Mouse (Mus musculus) lung, embryonic 16.5 days (tissue): Measurements from ENCODE around the gene Nfx1. TPM values are rescaled to one million over a fixed set of nuclear protein-coding genes. Genes with fewer than 3 reads are reported as not detected.
A peak's percentile ranks its signal among the peaks of the same experiment; 100 is the strongest.

ENCODE experiments used
- ATAC-seq: fragments of 200-750 bp; cut with Nextera tagmentation; 2 replicates; pipeline ENCODE4 v1.8.0; 2017; ENCODE audit warnings: low read depth, mild to moderate bottlenecking, moderate library complexity
- H3K27ac ChIP-seq: fragments of 300-500 bp; sonication (generic); 2 replicates; pipeline ENCODE4 v1.5.1; 2014; ENCODE audit warnings: mild to moderate bottlenecking, control low read depth, low read length
- H3K27me3 ChIP-seq: fragments of 300-500 bp; sonication (generic); 2 replicates; pipeline ENCODE4 v1.6.1; 2014; ENCODE audit warnings: low read depth, low read length, mixed read lengths; ENCODE audit not compliant: control insufficient read depth, insufficient read depth
- H3K36me3 ChIP-seq: fragments of 300-500 bp; sonication (generic); 2 replicates; pipeline ENCODE4 v1.6.1; 2014; ENCODE audit warnings: low read length; ENCODE audit not compliant: control insufficient read depth, insufficient read depth
- H3K4me1 ChIP-seq: fragments of 300-500 bp; sonication (generic); replicated peaks from 2 replicates; pipeline ENCODE4 v1.6.1; 2014; ENCODE audit warnings: low read length, mixed read lengths; ENCODE audit not compliant: control insufficient read depth, insufficient read depth
- H3K4me2 ChIP-seq: fragments of 300-500 bp; sonication (generic); 2 replicates; pipeline ENCODE4 v1.6.1; 2014; ENCODE audit warnings: low read depth, low read length, control low read depth
- H3K4me3 ChIP-seq: fragments of 300-500 bp; sonication (generic); 2 replicates; pipeline ENCODE4 v1.5.1; 2014; ENCODE audit warnings: mild to moderate bottlenecking, low read length, control low read depth
- H3K9ac ChIP-seq: fragments of 300-500 bp; sonication (generic); 2 replicates; pipeline ENCODE4 v1.6.1; 2014; ENCODE audit warnings: low read length, control low read depth
- H3K9me3 ChIP-seq: fragments of 300-500 bp; sonication (generic); 2 replicates; pipeline ENCODE4 v1.6.1; 2016; ENCODE audit warnings: low read length; ENCODE audit not compliant: control insufficient read depth
- WGBS: fragments of 180-500 bp; shearing (Covaris S2); extraction: QIAGEN DNeasy Blood & Tissue Kit; methylation state at CpG from one replicate; pipeline ENCODE4 v1.1.7; 2014; 5-methylcytosine and 5-hydroxymethylcytosine counted together
- microRNA-seq: library from miRNA; unstranded; fragments of <30 nt; microRNA quantifications from one replicate; pipeline ENCODE4, GENCODE M21; 2016
- polyA plus RNA-seq: library from polyadenylated mRNA; unstranded; fragments of >200 nt; fragmentation: Nextera tagmentation; extraction: Ambion mirVana; gene quantifications from 2 replicates; pipeline ENCODE4 v1.2.1, GENCODE M21; 2015

Gene Nfx1
- polyA plus RNA-seq, 1 experiment from 2014 or later, result 91.7 TPM

GRCm38 (mm10) chr4:41063894-41064673 lies 93.4 kb downstream of the Nfx1 start:
- no peaks in the 10 kb centered on the region for H3K4me1 ChIP-seq
- peak overlapping the region; percentile 24; the same call in 1 of the 2 replicates for H3K4me2 ChIP-seq
- no peak for ATAC-seq
- H3K9ac ChIP-seq, result no peak overlapping the region
- H3K9me3 ChIP-seq, result no peaks in the 10 kb centered on the region
- WGBS, result 12% methylated on average over 16 of the region's 16 CpGs
- H3K36me3 ChIP-seq, result no peaks in the 10 kb centered on the region
- H3K27me3 ChIP-seq, result no peaks in the 10 kb centered on the region; the same call in 1 of the 2 replicates
- H3K4me3 ChIP-seq, result peak overlapping the region; percentile 13
- no peak overlapping the region for H3K27ac ChIP-seq

DNA sequence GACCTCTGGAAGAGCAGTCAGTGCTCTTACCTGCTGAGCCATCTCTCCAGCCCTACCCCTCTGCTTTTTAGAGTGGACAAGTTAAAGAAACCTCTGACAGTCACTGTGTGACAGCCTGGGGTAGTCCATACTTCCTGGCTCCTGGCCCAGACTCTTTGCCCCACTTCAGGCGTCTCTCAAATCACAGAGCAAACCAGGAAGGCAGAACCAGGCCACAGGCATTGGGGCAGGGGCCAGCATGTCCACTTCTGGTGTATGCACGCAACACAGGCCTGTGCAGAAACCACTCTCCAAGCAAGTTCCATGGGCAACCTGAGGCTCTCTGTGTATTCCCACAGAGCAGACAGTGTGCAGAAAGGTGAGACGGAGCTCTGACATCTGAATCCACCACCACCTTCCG lies 94.5 kb downstream of the Nfx1 start:
- H3K27ac ChIP-seq, result no peak overlapping the region
- no peak overlapping the region for H3K4me2 ChIP-seq
- 67% methylated on average over 4 of the region's 4 CpGs for WGBS
- no peaks in the 10 kb centered on the region for H3K4me1 ChIP-seq
- no peaks in the 10 kb centered on the region; the same call in 1 of the 2 replicates for H3K27me3 ChIP-seq
- no peaks in the 10 kb centered on the region for H3K9me3 ChIP-seq
- no peak overlapping the region for H3K4me3 ChIP-seq
- no peak overlapping the region for H3K9ac ChIP-seq
- no peaks in the 10 kb centered on the region for H3K36me3 ChIP-seq
- ATAC-seq, result no peak

DNA sequence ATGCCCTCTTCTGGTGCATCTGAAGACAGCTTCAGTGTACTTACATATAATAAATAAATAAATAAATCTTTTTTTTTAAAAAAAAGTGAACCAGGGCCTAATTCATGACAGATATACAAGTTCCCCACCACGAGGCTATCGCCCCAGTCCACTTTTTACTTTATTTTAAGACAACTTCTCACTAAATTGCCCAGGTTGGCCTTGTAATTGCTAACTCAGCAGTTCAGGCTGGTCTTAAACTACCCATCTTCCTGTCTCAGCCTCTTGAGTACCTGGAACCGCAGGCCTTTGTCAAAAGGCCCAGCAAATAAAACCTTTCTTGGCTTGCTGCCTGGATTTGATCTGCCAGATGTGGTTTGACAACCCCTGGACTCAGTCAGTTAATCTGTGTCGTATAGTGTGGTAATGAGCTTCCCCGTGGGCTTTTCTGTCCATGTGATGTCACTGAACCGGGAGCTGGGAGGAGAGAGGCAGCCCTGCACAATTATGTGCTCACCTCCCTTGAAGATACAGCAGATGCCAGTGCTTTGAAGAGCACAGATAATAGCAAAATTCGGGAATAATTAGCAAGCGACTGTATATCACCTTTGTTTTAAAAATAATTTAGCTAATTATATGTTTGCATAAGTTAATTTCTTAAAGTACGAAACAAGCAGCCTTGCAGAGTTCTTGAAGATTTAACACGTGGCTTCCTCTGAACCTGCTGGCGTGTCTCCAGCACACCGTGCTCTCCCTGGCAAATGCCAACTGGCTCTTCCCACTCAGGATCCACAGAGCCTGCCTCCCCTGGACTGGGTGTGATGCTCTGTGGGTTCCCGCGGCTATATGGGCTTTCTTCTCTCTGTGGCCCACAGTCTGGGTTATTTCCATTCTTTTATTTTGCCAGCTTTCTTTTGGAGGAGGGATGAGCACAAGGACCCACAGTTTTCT lies 101.1 kb downstream of the Nfx1 start:
- 68% methylated on average over 14 of the region's 14 CpGs for WGBS
- no peaks in the 10 kb centered on the region for H3K4me1 ChIP-seq
- H3K36me3 ChIP-seq, result no peaks in the 10 kb centered on the region
- H3K27me3 ChIP-seq, result no peaks in the 10 kb centered on the region
- H3K4me2 ChIP-seq, result no peak overlapping the region
- no peak overlapping the region for H3K4me3 ChIP-seq
- no peaks in the 10 kb centered on the region for H3K9me3 ChIP-seq
- no peak overlapping the region for H3K27ac ChIP-seq
- ATAC-seq, result no peak
- H3K9ac ChIP-seq, result no peak overlapping the region

DNA sequence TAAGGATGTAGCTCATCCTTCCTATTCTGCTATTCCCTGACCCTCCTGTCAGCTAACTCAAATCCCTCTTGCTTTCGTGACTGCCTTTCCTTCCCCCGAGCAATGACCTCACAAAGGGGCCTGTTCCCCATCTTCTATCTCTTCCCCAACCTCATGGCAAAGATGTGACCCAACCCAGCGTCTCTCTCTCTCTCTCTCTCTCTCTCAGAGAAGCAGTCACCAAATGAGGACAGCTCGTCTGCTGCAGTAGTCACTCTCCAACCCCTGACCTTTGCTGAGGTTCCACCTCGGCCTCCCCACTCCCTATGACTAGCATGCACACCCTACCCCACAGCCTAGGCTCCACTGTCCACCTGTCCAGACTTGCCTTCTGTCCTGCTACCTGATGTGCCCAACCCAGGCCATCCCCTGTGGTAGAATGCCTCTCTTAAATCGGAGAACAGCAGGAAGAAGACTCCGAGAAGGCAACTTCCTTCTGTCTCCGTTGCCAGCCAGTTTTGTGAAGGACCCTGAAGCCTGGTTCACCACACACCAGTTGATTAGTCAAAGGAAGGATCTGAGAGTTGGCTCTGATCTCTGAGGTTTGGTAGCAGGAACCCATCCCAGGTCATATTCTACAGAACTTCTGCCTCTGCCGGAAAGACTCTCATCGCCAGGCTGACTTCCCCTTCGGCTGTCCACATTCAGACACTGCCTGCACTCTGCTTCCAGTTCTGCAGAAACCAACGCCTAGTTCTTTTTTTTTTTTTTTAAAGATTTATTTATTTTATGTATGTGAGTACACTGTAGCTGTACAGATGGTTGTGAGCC lies 102.5 kb downstream of the Nfx1 start:
- ATAC-seq, result no peak

GRCm38 (mm10) chr4:41074461-41074860 lies 103.8 kb downstream of the Nfx1 start:
- H3K9ac ChIP-seq, result no peak overlapping the region
- no peak overlapping the region for H3K4me2 ChIP-seq
- H3K4me3 ChIP-seq, result no peak overlapping the region
- no peaks in the 10 kb centered on the region for H3K4me1 ChIP-seq
- H3K27ac ChIP-seq, result no peak overlapping the region
- H3K36me3 ChIP-seq, result no peaks in the 10 kb centered on the region
- H3K27me3 ChIP-seq, result no peaks in the 10 kb centered on the region
- WGBS, result 65% methylated on average over 6 of the region's 6 CpGs
- H3K9me3 ChIP-seq, result no peaks in the 10 kb centered on the region
- no peak for ATAC-seq

More for the DNA sequence above, 102.5 kb downstream of the Nfx1 start:
- H3K4me1 ChIP-seq, result no peaks in the 10 kb centered on the region
- no peak overlapping the region for H3K4me3 ChIP-seq
- 63% methylated on average over 12 of the region's 12 CpGs for WGBS
- no peaks in the 10 kb centered on the region for H3K27me3 ChIP-seq
- H3K36me3 ChIP-seq, result no peaks in the 10 kb centered on the region
- no peak overlapping the region for H3K4me2 ChIP-seq
- H3K9ac ChIP-seq, result no peak overlapping the region
- no peaks in the 10 kb centered on the region for H3K9me3 ChIP-seq
- H3K27ac ChIP-seq, result no peak overlapping the region

Small RNA genes within 50 kb of the gene (microRNA-seq; reads per million reads assigned to microRNA genes)
- gene Mir3094, result 1.4 reads per million

Other genes with a start within 250 kb of the Nfx1 start
- 383 and 401 TPM in 2 replicates for gene Dnaja1, start 248.8 kb upstream of the Nfx1 start, polyA plus RNA-seq
- gene Smu1, start 213.0 kb upstream of the Nfx1 start, polyA plus RNA-seq, result 139 and 148 TPM in 2 replicates
- gene B4galt1, start 116.9 kb upstream of the Nfx1 start, polyA plus RNA-seq, result 75.4 and 79.0 TPM in 2 replicates
- 0.77 and 0.87 TPM in 2 replicates for gene Spink4, start 50.9 kb upstream of the Nfx1 start, polyA plus RNA-seq
- 186 and 187 TPM in 2 replicates for gene Bag1, start 22.6 kb upstream of the Nfx1 start, polyA plus RNA-seq
- gene Chmp5, start 22.5 kb upstream of the Nfx1 start, polyA plus RNA-seq, result 129 and 130 TPM in 2 replicates
- 0.13 TPM in 1 of 2 replicates, not detected in the other for gene Aqp7, start 77.2 kb downstream of the Nfx1 start, polyA plus RNA-seq
- gene Aqp3, start 127.3 kb downstream of the Nfx1 start, polyA plus RNA-seq, result 1.5 and 4.5 TPM in 2 replicates
- gene Nol6, start 153.5 kb downstream of the Nfx1 start, polyA plus RNA-seq, result 19.7 and 22.5 TPM in 2 replicates
- 72.9 and 75.6 TPM in 2 replicates for gene Ube2r2, start 164.8 kb downstream of the Nfx1 start, polyA plus RNA-seq